Mouse (Mus musculus): ENCODE data around the gene Cyp2j5. TPM values are rescaled to one million over a fixed set of nuclear protein-coding genes. Genes with fewer than 3 reads are reported as not detected.

Gene Cyp2j5
- polyA plus RNA-seq, 1 experiment from 2014 or later, result 0.14 TPM

Other genes starting within 250 kb of the Cyp2j5 start
- not detected in 2 replicates for gene Cyp2j8, start 156.8 kb downstream of the Cyp2j5 start, polyA plus RNA-seq (2015; fragmentation: Nextera tagmentation; extraction: Ambion mirVana)
- 18.1 and 19.2 TPM in 2 replicates for gene Cyp2j6, start 110.5 kb downstream of the Cyp2j5 start, polyA plus RNA-seq (2015; fragmentation: Nextera tagmentation; extraction: Ambion mirVana)
- 6.4 and 6.9 TPM in 2 replicates for gene Cyp2j9, start 72.6 kb downstream of the Cyp2j5 start, polyA plus RNA-seq (2015; fragmentation: Nextera tagmentation; extraction: Ambion mirVana)
- not detected in 2 replicates for gene Gm12695, start 121.0 kb upstream of the Cyp2j5 start, polyA plus RNA-seq (2015; fragmentation: Nextera tagmentation; extraction: Ambion mirVana)

Data from stomach, embryonic 16.5 days (tissue).